Mouse (Mus musculus): ENCODE results near the gene Zic5.

Gene Zic5

GRCm38 (mm10) chr14:122432558-122432957, 32.9 kb downstream of the Zic5 start:
- DNase-seq (ENCODE audit: low read depth, low spot score) = peak; percentile 50

- DNase-seq (ENCODE audit: low read depth, low spot score) = no peak
Observed at GRCm38 (mm10) chr14:122427654-122428053, 37.8 kb downstream of the Zic5 start.

- no peak for DNase-seq (ENCODE audit: low read depth, low spot score)
Observed at GRCm38 (mm10) chr14:122427204-122427560, 38.3 kb downstream of the Zic5 start.

- no peak for DNase-seq (ENCODE audit: low read depth, low spot score)
Observed at GRCm38 (mm10) chr14:122426529-122427203, 38.8 kb downstream of the Zic5 start.

GRCm38 (mm10) chr14:122424441-122424840, 41.0 kb downstream of the Zic5 start:
- DNase-seq (ENCODE audit: low read depth, low spot score) = no peak

- peak; percentile 98 for DNase-seq (ENCODE audit: low read depth, low spot score)
Observed at GRCm38 (mm10) chr14:122416166-122416771, 49.2 kb downstream of the Zic5 start.

GRCm38 (mm10) chr14:122414786-122415185, 50.7 kb downstream of the Zic5 start:
- peak; percentile 88 for DNase-seq (ENCODE audit: low read depth, low spot score)

- DNase-seq (ENCODE audit: low read depth, low spot score) = no peak
Observed at GRCm38 (mm10) chr14:122413542-122413928, 51.9 kb downstream of the Zic5 start.

GRCm38 (mm10) chr14:122412841-122413541, 52.5 kb downstream of the Zic5 start:
- no peak for DNase-seq (ENCODE audit: low read depth, low spot score)
